Mouse (Mus musculus) liver, postnatal 0 days (tissue): ENCODE data around the gene Uprt. TPM values are rescaled to one million over a fixed set of nuclear protein-coding genes. Genes with fewer than 3 reads are reported as not detected.

Experiments
- ATAC-seq: fragments of 200-750 bp; cut with Nextera tagmentation; 2 replicates; pipeline ENCODE4 v1.8.0; 2017; ENCODE audit warnings: mild to moderate bottlenecking, moderate library complexity
- DNase-seq: peaks from one replicate; pipeline ENCODE4 v3.0.0-alpha.2; 2016
- H3K27ac ChIP-seq: fragments of 300-500 bp; sonication (generic); 2 replicates; pipeline ENCODE4 v1.5.1; 2014; ENCODE audit warnings: antibody characterized with exemption, moderate library complexity, mild to moderate bottlenecking, low read depth
- H3K27me3 ChIP-seq: fragments of 300-500 bp; sonication (generic); 2 replicates; pipeline ENCODE4 v1.6.1; 2014; ENCODE audit warnings: low read length, control low read depth, mixed read lengths; ENCODE audit not compliant: insufficient read depth
- H3K36me3 ChIP-seq: fragments of 300-500 bp; sonication (generic); replicated peaks from 2 replicates; pipeline ENCODE4 v1.6.1; 2014; ENCODE audit warnings: mild to moderate bottlenecking, control low read depth, low read length, moderate library complexity, mixed read lengths; ENCODE audit not compliant: insufficient read depth
- H3K4me1 ChIP-seq: fragments of 300-500 bp; sonication (generic); 2 replicates; pipeline ENCODE4 v1.6.1; 2014; ENCODE audit warnings: antibody characterized with exemption, mild to moderate bottlenecking, control low read depth; ENCODE audit not compliant: insufficient read depth
- H3K4me2 ChIP-seq: fragments of 300-500 bp; sonication (generic); 2 replicates; pipeline ENCODE4 v1.6.1; 2014; ENCODE audit warnings: low read depth, mild to moderate bottlenecking, low read length, moderate library complexity, mixed read lengths
- H3K4me3 ChIP-seq: fragments of 300-500 bp; sonication (generic); 2 replicates; pipeline ENCODE4 v1.5.1; 2014; ENCODE audit warnings: low read depth, low read length
- H3K9ac ChIP-seq: fragments of 300-500 bp; sonication (generic); replicated peaks from 2 replicates; pipeline ENCODE4 v1.6.1; 2014; ENCODE audit warnings: mild to moderate bottlenecking, moderate library complexity
- H3K9me3 ChIP-seq: fragments of 300-500 bp; sonication (generic); 2 replicates; pipeline ENCODE4 v1.6.1; 2016; ENCODE audit warnings: mild to moderate bottlenecking, control low read depth, low read length, mixed read lengths
- CTCF ChIP-seq: sonication (generic); IDR thresholded peaks from 2 replicates; pipeline ENCODE4 v1.5.1; 2016; ENCODE audit warnings: antibody characterized with exemption, low read depth
- EP300 ChIP-seq: IDR thresholded peaks from 2 replicates; pipeline ENCODE4 v1.6.1; 2016; ENCODE audit warnings: antibody characterized with exemption, low read depth, mild to moderate bottlenecking
- WGBS: fragments of 180-500 bp; shearing (Covaris S2); extraction: QIAGEN DNeasy Blood & Tissue Kit; methylation state at CpG from one replicate; pipeline ENCODE4 v1.1.7; 2014; ENCODE audit not compliant: insufficient replicate concordance; 5-methylcytosine and 5-hydroxymethylcytosine counted together
- polyA plus RNA-seq: library from polyadenylated mRNA; unstranded; fragments of >200 nt; fragmentation: Nextera tagmentation; extraction: Ambion mirVana; gene quantifications from 2 replicates; pipeline ENCODE4 v1.2.1, GENCODE M21; 2015

Uprt gene
- polyA plus RNA-seq, 1 experiment from 2014 or later, result 0.07 TPM

- 0 out of 2 replicates have a peak, but pooled peaks have one; percentile 38 for ATAC-seq
These were observed 60.0 kb downstream of the Uprt start for GRCm38 (mm10) chrX:104542635-104543034.

GRCm38 (mm10) chrX:104543919-104544595 is 61.4 kb downstream of the Uprt start:
- H3K27ac ChIP-seq, result peak overlapping the region; percentile 55; the same call in 1 of the 2 replicates
- DNase-seq (no peak), ATAC-seq (peak; percentile 85)
- no peaks in the 10 kb centered on the region for H3K9me3 ChIP-seq
- TF ChIP-seq EP300 (peak; percentile 82), CTCF (no peak)
- H3K9ac ChIP-seq, result no peak overlapping the region
- no peak overlapping the region for H3K4me2 ChIP-seq
- no peak overlapping the region for H3K4me3 ChIP-seq
- WGBS, result 57% methylated on average over 4 of the region's 4 CpGs
- H3K36me3 ChIP-seq, result no peaks in the 10 kb centered on the region
- H3K27me3 ChIP-seq, result no peaks in the 10 kb centered on the region
- no peaks in the 10 kb centered on the region for H3K4me1 ChIP-seq

More at GRCm38 (mm10) chrX:104542635-104543034, 60.0 kb downstream of the Uprt start:
- Histone ChIP-seq H3K36me3 (no peaks in the 10 kb centered on the region), H3K9me3 (no peaks in the 10 kb centered on the region), H3K4me3 (no peak overlapping the region), H3K9ac (no peak overlapping the region), H3K4me1 (no peaks in the 10 kb centered on the region), H3K4me2 (no peak overlapping the region), H3K27me3 (no peaks in the 10 kb centered on the region), H3K27ac (no peak overlapping the region)
- TF ChIP-seq CTCF, result no peak
- no peak for TF ChIP-seq EP300
- no peak for DNase-seq
- WGBS, result 68% methylated on average over 4 of the region's 4 CpGs

- H3K27ac ChIP-seq, result no peak overlapping the region
- H3K27me3 ChIP-seq, result no peaks in the 10 kb centered on the region
- no peaks in the 10 kb centered on the region for H3K4me1 ChIP-seq
- WGBS, result 71% methylated on average over 1 of the region's 1 CpGs
- no peak overlapping the region for H3K4me3 ChIP-seq
- no peak overlapping the region for H3K4me2 ChIP-seq
- no peaks in the 10 kb centered on the region for H3K36me3 ChIP-seq
- no peak for DNase-seq
- no peak overlapping the region for H3K9ac ChIP-seq
- peak; percentile 64 for ATAC-seq
- H3K9me3 ChIP-seq, result no peaks in the 10 kb centered on the region
- TF ChIP-seq EP300, result peak; percentile 92
- TF ChIP-seq CTCF, result no peak
These were observed 62.7 kb downstream of the Uprt start for GRCm38 (mm10) chrX:104545283-104545682.

Other genes starting within 250 kb of the Uprt start
- 4.6 and 5.5 TPM in 2 replicates for gene Abcb7, start 69.0 kb upstream of the Uprt start, polyA plus RNA-seq
- gene Zdhhc15, start 188.2 kb downstream of the Uprt start, polyA plus RNA-seq, result 0.68 and 0.69 TPM in 2 replicates